Mouse (Mus musculus): ENCODE data around the gene Tmem29. TPM values are rescaled to one million over a fixed set of nuclear protein-coding genes. Genes with fewer than 3 reads are reported as not detected.

Gene Tmem29
- polyA plus RNA-seq, 1 experiment from 2014 or later, result 29.6 TPM

Other genes with a start within 250 kb of the Tmem29 start
- gene Alas2, start 88.2 kb upstream of the Tmem29 start, polyA plus RNA-seq (2014; fragmentation: Nextera tagmentation; extraction: Ambion mirVana), result 83.1 and 98.4 TPM in 2 replicates
- gene Pfkfb1, start 129.1 kb upstream of the Tmem29 start, polyA plus RNA-seq (2014; fragmentation: Nextera tagmentation; extraction: Ambion mirVana), result 5.0 and 5.4 TPM in 2 replicates
- 16.9 and 18.6 TPM in 2 replicates for gene Apex2, start 130.7 kb upstream of the Tmem29 start, polyA plus RNA-seq (2014; fragmentation: Nextera tagmentation; extraction: Ambion mirVana)
- 38.1 and 40.8 TPM in 2 replicates for gene Tro, start 198.4 kb upstream of the Tmem29 start, polyA plus RNA-seq (2014; fragmentation: Nextera tagmentation; extraction: Ambion mirVana)